Mouse (Mus musculus) liver, adult 10 weeks (tissue): ENCODE results near the gene Cachd1. TPM values are rescaled to one million over a fixed set of nuclear protein-coding genes. Genes with fewer than 3 reads are reported as not detected.

Experiments used
- polyA plus RNA-seq: library from polyadenylated mRNA; stranded (reverse); fragments of 350-450 nt; fragmentation: Illumina TruSeq; extraction: RNeasy Lipid Tissue Mini Kit (QIAGEN cat#74804); gene quantifications from one replicate; pipeline ENCODE4 v1.2.3, GENCODE M21; 2014; ENCODE audit warnings: low read depth, low replicate concordance

Cachd1 gene
- polyA plus RNA-seq = 0.40 TPM

GRCm38 (mm10) chr4:100776043-100776870 lies at the start of gene Cachd1:
Cachd1 (plus strand) TSS chr4:100776675.

GRCm38 (mm10) chr4:101020596-101020995 lies 244.1 kb downstream of the Cachd1 start, which contains the start of gene Gm10577:
Gm10577 (minus strand) TSS chr4:101020696.

GRCm38 (mm10) chr4:101068786-101069153 lies 292.3 kb downstream of the Cachd1 start, which contains the start of gene Raver2:
Raver2 (plus strand) TSS chr4:101068983.

Other genes starting within 250 kb of the Cachd1 start
- gene Gm10577, start 244.0 kb downstream of the Cachd1 start, polyA plus RNA-seq = not detected